Mouse (Mus musculus) brown adipose tissue, adult 24 weeks (tissue): ENCODE results near the gene Mrgprf. TPM values are rescaled to one million over a fixed set of nuclear protein-coding genes. Genes with fewer than 3 reads are reported as not detected.

Experiments used
- H3K27ac ChIP-seq: fragments of 200-500 bp; replicated peaks from 2 replicates; pipeline ENCODE4 v1.5.1; 2012; ENCODE audit warnings: low read depth, mild to moderate bottlenecking, low read length
- H3K4me1 ChIP-seq: fragments of 200-500 bp; 2 replicates; pipeline ENCODE4 v1.6.1; 2012; ENCODE audit warnings: low read length, mixed read lengths; ENCODE audit not compliant: control insufficient read depth, insufficient read depth, insufficient read length
- H3K4me3 ChIP-seq: fragments of 200-500 bp; 2 replicates; pipeline ENCODE4 v1.5.1; 2012; ENCODE audit warnings: low read depth, mild to moderate bottlenecking, low read length, moderate library complexity; ENCODE audit not compliant: insufficient read depth
- polyA plus RNA-seq: library from polyadenylated mRNA; stranded (reverse); fragments of >200 nt; gene quantifications from 2 replicates; pipeline ENCODE4 v1.2.4, GENCODE M21; 2012; ENCODE audit not compliant: missing spikeins, insufficient read depth, insufficient read length

Gene Mrgprf
- polyA plus RNA-seq, 1 experiment = 1.5 TPM

DNA sequence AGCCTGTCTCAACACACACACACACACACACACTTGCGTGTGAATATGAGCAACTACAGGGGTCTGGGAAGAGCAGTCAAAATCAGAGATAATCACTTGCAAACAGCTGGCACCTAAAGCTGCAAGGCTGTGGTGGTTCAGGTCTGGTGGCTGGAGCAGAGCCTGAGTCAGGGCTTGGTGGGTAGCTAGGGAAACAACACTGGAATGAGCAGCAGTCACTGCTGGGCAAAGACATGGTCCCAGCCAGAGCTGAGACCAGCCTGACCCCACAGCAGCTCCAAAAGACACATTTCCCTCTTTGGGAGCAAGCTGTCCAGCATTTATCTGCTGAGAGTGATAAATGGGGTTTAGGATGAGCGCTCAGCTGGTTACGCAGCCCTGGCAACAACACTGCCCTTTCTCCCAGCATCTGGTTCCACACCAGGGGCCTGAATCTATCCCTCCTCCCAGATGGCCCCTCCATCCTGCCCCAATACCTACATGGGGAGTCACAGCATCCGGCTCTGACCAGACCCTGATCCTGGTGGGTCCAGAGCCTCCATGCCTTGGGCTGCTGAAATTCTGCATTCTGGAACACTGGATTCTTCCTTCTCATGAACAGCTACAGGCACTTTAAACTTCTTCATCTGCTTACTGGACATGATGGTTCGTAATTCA, 39.7 kb downstream of the Mrgprf start:
- H3K27ac ChIP-seq = no peak overlapping the region
- H3K4me3 ChIP-seq = no peak overlapping the region
- no peaks in the 10 kb centered on the region for H3K4me1 ChIP-seq

Other genes with a start within 250 kb of the Mrgprf start
- gene 1810010D01Rik, start 92.7 kb upstream of the Mrgprf start, polyA plus RNA-seq = not detected in 2 replicates
- gene Tpcn2, start 16.8 kb upstream of the Mrgprf start, polyA plus RNA-seq = 4.3 and 6.6 TPM in 2 replicates
- gene Mrgprd, start 14.0 kb downstream of the Mrgprf start, polyA plus RNA-seq = not detected in 2 replicates